Comparison of ENCODE assay signal across 14 mouse cellular contexts in genomic region chr10:40284179-40284831, GRCm38 (mm10). TPM values are rescaled to one million over a fixed set of nuclear protein-coding genes. Genes with fewer than 3 reads are reported as not detected.
DNase-seq lines count a peak whose midpoint lies in the region; ATAC-seq and TF ChIP-seq lines count a peak whose summit lies in the region.
"Had no signal": no experiment of that assay in that cellular context is flagged by ENCODE, and none has a peak within 500 bp of the region (broad histone marks: within the 10 kb centered on the region; RNA-seq: fewer than 3 reads in every experiment).

No protein-coding gene starts in this region.

- H3K4me3 ChIP-seq in kidney, embryonic 14.5 days (ENCODE audit: low read length): no peak overlapping the region
- no peak overlapping the region for H3K4me3 ChIP-seq in kidney, adult 2 months (ENCODE audit: insufficient read depth, low read depth, low read length)
- no peak overlapping the region for H3K4me3 ChIP-seq in heart, embryonic 10.5 days
- H3K4me3 ChIP-seq: embryonic facial prominence, embryonic 15.5 days; heart, embryonic 12.5 days; limb, embryonic 15.5 days had no signal

- TF ChIP-seq CTCF in kidney, adult 2 months (conservative IDR thresholded peaks at IDR 0.05; ENCODE audit: insufficient read depth, insufficient read length, low read depth, low read length): no peak

- no peak overlapping the region for H3K4me2 ChIP-seq in kidney, embryonic 14.5 days (replicated peaks; ENCODE audit: low read depth, low read length)
- H3K4me2 ChIP-seq: embryonic facial prominence, embryonic 15.5 days; heart, embryonic 12.5 days; limb, embryonic 15.5 days had no signal

- H3K27me3 ChIP-seq in kidney, embryonic 14.5 days (ENCODE audit: control insufficient read depth, insufficient read depth, low read length): no peaks in the 10 kb centered on the region
- H3K27me3 ChIP-seq in kidney, adult 2 months (replicated peaks; ENCODE audit: control insufficient read depth, insufficient read depth, low read length): no peaks in the 10 kb centered on the region
- no peaks in the 10 kb centered on the region for H3K27me3 ChIP-seq in heart, embryonic 10.5 days (ENCODE audit: insufficient read depth, poor library complexity, severe bottlenecking)
- H3K27me3 ChIP-seq: embryonic facial prominence, embryonic 15.5 days; heart, embryonic 12.5 days; limb, embryonic 15.5 days had no signal

- H3K4me1 ChIP-seq in kidney, embryonic 14.5 days (ENCODE audit: control insufficient read depth, insufficient read depth, low read length): no peaks in the 10 kb centered on the region
- H3K4me1 ChIP-seq in kidney, adult 2 months (ENCODE audit: control insufficient read depth, insufficient read depth, low read length): no peaks in the 10 kb centered on the region
- H3K4me1 ChIP-seq in heart, embryonic 10.5 days: no peaks in the 10 kb centered on the region
- H3K4me1 ChIP-seq: embryonic facial prominence, embryonic 15.5 days; heart, embryonic 12.5 days; limb, embryonic 15.5 days had no signal

- no peak overlapping the region for H3K9ac ChIP-seq in kidney, embryonic 14.5 days (ENCODE audit: low read depth, low read length)
- H3K9ac ChIP-seq: embryonic facial prominence, embryonic 15.5 days; heart, embryonic 12.5 days; limb, embryonic 15.5 days had no signal

- no peak for TF ChIP-seq POLR2A in kidney, adult 2 months (IDR thresholded peaks at IDR 0.05; ENCODE audit: low read depth, low read length)

- no peak for DNase-seq in kidney, adult 2 months
- DNase-seq in R1 (ENCODE audit: low read depth, low spot score): peak; percentile 31
- peak; percentile 10 to 17 for DNase-seq in frontal cortex, postnatal 25 days (ENCODE audit: low spot score in 2 of 2)
- DNase-seq in spleen, postnatal 10 days (ENCODE audit: low spot score in 2 of 2): no peak
- no peak for DNase-seq in retina, postnatal 1 day
- no peak for DNase-seq in heart, embryonic 10.5 days (ENCODE audit: low spot score)
- DNase-seq: thymus, adult 2 months had no signal

- no peaks in the 10 kb centered on the region for H3K9me3 ChIP-seq in kidney, embryonic 14.5 days (ENCODE audit: control insufficient read depth, low read length)
- no peaks in the 10 kb centered on the region for H3K9me3 ChIP-seq in heart, embryonic 10.5 days
- H3K9me3 ChIP-seq: embryonic facial prominence, embryonic 15.5 days; limb, embryonic 15.5 days had no signal

- 0 out of 2 replicates have a peak, but pooled peaks have one; percentile 46 for ATAC-seq in kidney, embryonic 14.5 days (ENCODE audit: low FRiP score, low TSS enrichment)
- 0 out of 2 replicates have a peak, but pooled peaks have one; percentile 11 for ATAC-seq in megakaryocyte progenitor cell, adult 5-6 weeks (replicated peaks; ENCODE audit: poor library complexity)
- ATAC-seq: activated CD4-positive, CD25-positive, alpha-beta regulatory T cell, adult 4 months; intestine, embryonic 16.5 days had no signal

- H3K36me3 ChIP-seq in kidney, embryonic 14.5 days (ENCODE audit: control insufficient read depth, insufficient read depth, low read length): peaks cover 15% of the 10 kb centered on the region; the same call in 1 of the 2 replicates
- no peaks in the 10 kb centered on the region; the same call in none of the 2 replicates for H3K36me3 ChIP-seq in kidney, adult 2 months (ENCODE audit: control insufficient read depth, insufficient read depth, low read length)
- H3K36me3 ChIP-seq in heart, embryonic 10.5 days: peaks cover 37% of the 10 kb centered on the region

- whole genome bisulfite sequencing in kidney, embryonic 14.5 days: 73% methylated on average over 10 of the region's 10 CpGs
- 79% methylated on average over 10 of the region's 10 CpGs for WGBS in kidney, adult 2 months
- WGBS in heart, embryonic 10.5 days: 84% methylated on average over 10 of the region's 10 CpGs

- H3K27ac ChIP-seq in kidney, embryonic 14.5 days (ENCODE audit: low read depth, low read length): no peak overlapping the region
- H3K27ac ChIP-seq in kidney, adult 2 months (ENCODE audit: insufficient read depth, low read depth, low read length): no peak overlapping the region
- H3K27ac ChIP-seq in heart, embryonic 10.5 days: no peak overlapping the region
- H3K27ac ChIP-seq: embryonic facial prominence, embryonic 15.5 days; limb, embryonic 15.5 days had no signal

RNA-seq across cellular contexts. Expression of gene Amd1, which starts 17.7 kb away (rescaled TPM):
- polyA plus RNA-seq in kidney, embryonic 14.5 days (2014; fragmentation: Nextera tagmentation; extraction: Ambion mirVana): 78.8 and 80.9 TPM in 2 replicates
- 12.8 and 18.4 TPM in 2 replicates for polyA plus RNA-seq in kidney, adult 2 months (2012; rRNA removed)
- total RNA-seq in megakaryocyte progenitor cell, adult 5-6 weeks (2015): 153 and 160 TPM in 2 replicates
- total RNA-seq in megakaryocyte progenitor cell, adult 5-6 weeks (2017): 170 and 202 TPM in 2 replicates
- 55.2 and 59.1 TPM in 2 replicates for polyA plus RNA-seq in heart, embryonic 10.5 days (2016; fragmentation: Nextera tagmentation; extraction: Ambion mirVana)

RNA-seq across cellular contexts. Expression of gene Gtf3c6, which starts 26.4 kb away (rescaled TPM):
- polyA plus RNA-seq in kidney, embryonic 14.5 days (2014; fragmentation: Nextera tagmentation; extraction: Ambion mirVana): 147 and 190 TPM in 2 replicates
- polyA plus RNA-seq in kidney, adult 2 months (2012; rRNA removed): 9.5 and 11.7 TPM in 2 replicates
- total RNA-seq in megakaryocyte progenitor cell, adult 5-6 weeks (2015): 69.0 and 87.6 TPM in 2 replicates
- 219 and 265 TPM in 2 replicates for total RNA-seq in megakaryocyte progenitor cell, adult 5-6 weeks (2017)
- 100 and 126 TPM in 2 replicates for polyA plus RNA-seq in heart, embryonic 10.5 days (2016; fragmentation: Nextera tagmentation; extraction: Ambion mirVana)

RNA-seq across cellular contexts. Expression of gene Rpf2, which starts 37.5 kb away (rescaled TPM):
- 82.7 and 98.1 TPM in 2 replicates for polyA plus RNA-seq in kidney, embryonic 14.5 days (2014; fragmentation: Nextera tagmentation; extraction: Ambion mirVana)
- 2.9 and 5.6 TPM in 2 replicates for polyA plus RNA-seq in kidney, adult 2 months (2012; rRNA removed)
- 97.3 and 109 TPM in 2 replicates for total RNA-seq in megakaryocyte progenitor cell, adult 5-6 weeks (2015)
- total RNA-seq in megakaryocyte progenitor cell, adult 5-6 weeks (2017): 184 and 213 TPM in 2 replicates
- polyA plus RNA-seq in heart, embryonic 10.5 days (2016; fragmentation: Nextera tagmentation; extraction: Ambion mirVana): 58.5 and 82.1 TPM in 2 replicates

RNA-seq across cellular contexts. Expression of gene Cdk19, which starts 55.1 kb away (rescaled TPM):
- 6.7 and 10.8 TPM in 2 replicates for polyA plus RNA-seq in kidney, embryonic 14.5 days (2014; fragmentation: Nextera tagmentation; extraction: Ambion mirVana)
- polyA plus RNA-seq in kidney, adult 2 months (2012; rRNA removed): 6.6 and 6.8 TPM in 2 replicates
- 47.8 and 49.0 TPM in 2 replicates for total RNA-seq in megakaryocyte progenitor cell, adult 5-6 weeks (2015)
- 38.6 and 39.0 TPM in 2 replicates for total RNA-seq in megakaryocyte progenitor cell, adult 5-6 weeks (2017)
- 5.2 and 6.1 TPM in 2 replicates for polyA plus RNA-seq in heart, embryonic 10.5 days (2016; fragmentation: Nextera tagmentation; extraction: Ambion mirVana)

Comparison
In these comparisons a context has a peak if more than half of its experiments do, and no peak if none do; other contexts are left out.
1. DNase-seq: peak in R1 (single experiment) and frontal cortex, postnatal 25 days (2 of 2); none in kidney, adult 2 months (single experiment), spleen, postnatal 10 days (0 of 2), retina, postnatal 1 day (single experiment) and heart, embryonic 10.5 days (single experiment).